Mouse (Mus musculus) naive thymus-derived CD4-positive, alpha-beta T cell, adult 2 months (primary cell): Measurements from ENCODE around the gene Igfbpl1.

Experiments
- DNase-seq: peaks from one replicate; pipeline ENCODE4 v3.0.0-alpha.2; 2011; ENCODE audit warnings: low read depth

Gene Igfbpl1

GRCm38 (mm10) chr4:45822781-45823575 lies 3.7 kb downstream of the Igfbpl1 start:
- DNase-seq = no peak

GRCm38 (mm10) chr4:45821995-45822394 lies 4.7 kb downstream of the Igfbpl1 start:
- no peak for DNase-seq

DNA sequence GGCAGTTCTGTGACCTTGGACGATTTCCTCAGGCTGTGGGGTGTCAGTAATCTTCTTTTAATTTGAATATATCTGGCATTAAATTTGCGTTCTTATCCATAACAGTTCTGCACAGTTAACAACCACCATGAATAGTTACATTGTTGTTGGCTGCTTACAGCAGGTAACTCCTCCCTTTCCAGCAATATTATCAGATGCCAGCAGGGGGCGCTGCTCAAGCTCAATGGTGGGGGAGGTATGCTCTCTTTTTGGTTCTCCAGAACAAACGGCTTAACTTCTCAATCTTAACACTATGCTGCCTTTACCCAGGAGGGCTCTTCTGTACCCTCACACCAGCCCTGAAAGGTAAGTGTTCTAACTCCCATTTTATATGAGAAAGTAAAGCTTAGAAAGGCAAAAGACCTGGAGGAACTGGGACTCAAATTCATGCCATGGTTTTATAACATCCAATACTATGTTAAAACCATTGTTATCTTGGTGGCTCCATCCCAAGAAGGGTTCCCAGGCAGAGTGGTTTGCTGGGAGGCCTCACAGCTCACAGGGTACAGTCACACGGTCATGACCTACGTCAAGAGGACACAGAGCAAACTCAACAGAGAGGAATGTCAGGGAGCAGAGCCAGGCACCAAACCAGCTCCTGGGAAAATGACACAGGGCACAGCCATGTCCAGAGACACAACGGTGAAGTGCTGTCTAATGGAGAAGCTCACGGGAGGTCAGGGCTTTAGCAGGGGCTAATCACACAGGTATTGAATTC lies 6.5 kb downstream of the Igfbpl1 start:
- DNase-seq = peak; percentile 57

DNA sequence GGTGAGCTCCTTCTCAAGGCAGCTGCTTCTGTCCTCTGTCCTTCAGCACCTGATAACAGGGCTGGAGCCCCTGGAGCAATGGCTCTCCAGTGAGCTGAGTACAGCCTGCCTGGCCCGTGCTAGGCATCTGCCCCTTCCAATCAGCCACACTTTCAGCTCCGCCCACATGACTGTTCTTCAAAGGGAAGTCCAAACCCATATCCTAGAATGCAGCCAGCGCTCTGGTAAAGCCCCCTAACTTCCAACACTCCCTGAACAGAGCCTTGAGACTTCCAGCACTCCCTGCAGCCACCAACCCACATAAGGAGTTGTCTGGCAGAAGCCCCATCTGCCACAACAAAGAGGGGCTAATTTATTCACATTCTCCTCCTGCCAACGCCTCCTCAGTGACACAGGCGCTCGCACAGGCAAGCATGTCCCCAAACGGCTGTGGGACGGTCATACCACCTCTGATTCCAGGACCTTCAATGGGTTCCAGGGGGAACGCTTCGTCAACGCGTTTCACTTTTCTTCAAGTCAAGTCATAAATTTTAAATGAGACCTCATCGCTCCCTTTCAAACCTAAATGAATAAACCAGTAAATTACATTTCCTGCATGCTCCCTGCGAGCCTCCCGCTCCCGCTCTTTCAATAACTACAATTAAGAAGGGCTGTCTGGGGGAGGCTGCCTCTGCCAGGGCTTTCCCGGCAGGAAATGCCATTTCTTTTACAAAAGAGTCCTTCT lies 7.4 kb downstream of the Igfbpl1 start:
- DNase-seq = no peak

DNA sequence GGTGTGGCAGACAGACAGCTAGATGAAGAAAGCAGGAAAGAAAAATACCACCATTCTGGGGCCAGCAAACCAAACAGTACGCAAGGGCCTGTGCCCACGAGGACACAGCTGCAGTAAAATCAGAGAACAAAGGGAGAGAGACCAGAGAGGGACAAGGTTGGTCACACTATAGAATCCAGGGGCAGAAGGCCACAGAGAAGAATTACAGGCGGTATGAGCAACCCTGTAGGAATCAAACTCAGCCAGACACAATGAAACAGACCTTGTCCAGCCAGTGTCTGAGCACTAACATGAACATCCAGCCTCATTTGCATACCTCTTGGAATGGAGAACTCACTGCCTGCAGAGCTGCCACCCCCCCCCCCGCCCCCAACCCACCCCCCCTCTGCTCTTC lies 7.9 kb downstream of the Igfbpl1 start:
- no peak for DNase-seq

DNA sequence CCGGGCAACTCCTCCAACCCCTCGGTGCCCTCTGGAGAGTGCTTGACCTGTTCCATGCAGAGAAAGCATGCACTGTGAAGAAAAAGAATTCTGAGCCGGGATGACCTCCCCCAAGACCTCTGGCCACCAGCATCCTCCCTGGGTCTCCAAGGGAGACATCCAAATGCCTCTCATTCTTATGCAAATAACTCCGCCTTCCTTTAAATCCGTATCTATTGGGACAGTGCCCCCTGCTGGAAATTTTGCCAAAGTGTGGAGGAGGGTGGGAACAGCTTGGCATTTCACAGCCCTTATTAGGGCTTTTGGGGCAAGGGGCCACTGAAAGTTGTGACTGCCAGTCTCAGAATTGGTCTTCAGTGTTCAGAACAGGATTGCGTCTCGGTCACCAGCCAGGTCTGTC lies 11.2 kb downstream of the Igfbpl1 start:
- peak; percentile 46 for DNase-seq

DNA sequence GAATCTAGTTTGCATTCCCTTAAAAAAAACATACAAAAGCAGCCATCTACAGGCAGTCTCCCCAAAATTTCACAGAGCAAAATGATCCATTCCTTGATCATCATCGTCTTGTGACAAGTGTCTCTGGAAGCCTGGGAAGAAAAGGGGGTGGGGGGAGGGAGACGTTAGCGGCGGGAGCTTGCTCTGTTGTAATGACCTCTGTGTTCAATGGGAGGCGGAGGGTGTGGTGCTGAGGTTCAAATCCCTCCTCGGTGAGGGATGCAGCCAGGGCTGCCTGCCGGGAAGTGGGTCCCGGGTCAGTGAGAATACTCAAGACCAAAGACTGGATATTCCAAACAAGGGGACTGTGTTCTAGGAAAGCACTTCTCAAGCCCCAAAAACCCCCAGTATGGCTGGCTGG lies 15.5 kb downstream of the Igfbpl1 start:
- DNase-seq = no peak

DNA sequence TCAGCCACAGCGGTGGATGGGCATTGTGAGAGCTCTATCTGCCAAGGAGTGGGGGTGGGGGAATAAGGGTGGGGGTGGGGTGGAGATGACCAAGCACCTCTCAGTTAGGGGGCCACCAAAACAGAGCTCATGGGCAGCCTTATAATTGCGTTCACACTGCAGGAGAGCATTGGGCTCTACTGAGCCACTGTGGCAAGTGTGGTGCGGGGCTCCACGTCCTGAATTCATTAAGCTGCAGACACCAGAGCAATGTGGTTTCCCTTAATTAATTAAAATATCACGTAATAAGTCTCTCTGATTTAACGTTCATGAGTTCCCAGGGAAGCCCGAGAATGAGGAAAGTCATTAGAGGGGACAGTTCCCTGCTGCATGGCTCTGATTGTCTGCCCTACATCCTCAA lies 18.7 kb downstream of the Igfbpl1 start:
- DNase-seq = no peak

DNA sequence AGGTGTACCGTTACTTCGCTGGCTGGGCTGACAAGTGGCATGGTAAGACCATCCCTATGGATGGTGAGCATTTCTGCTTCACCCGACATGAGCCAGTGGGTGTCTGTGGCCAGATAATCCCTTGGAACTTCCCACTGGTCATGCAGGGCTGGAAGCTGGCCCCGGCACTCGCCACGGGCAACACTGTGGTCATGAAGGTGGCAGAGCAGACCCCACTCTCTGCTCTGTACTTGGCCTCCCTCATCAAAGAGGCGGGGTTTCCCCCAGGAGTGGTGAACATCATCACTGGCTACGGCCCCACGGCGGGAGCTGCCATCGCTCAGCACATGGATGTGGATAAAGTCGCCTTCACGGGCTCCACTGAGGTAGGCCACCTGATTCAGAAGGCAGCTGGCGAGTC lies 23.8 kb downstream of the Igfbpl1 start:
- no peak for DNase-seq

- DNase-seq = no peak
These were observed 26.7 kb downstream of the Igfbpl1 start for GRCm38 (mm10) chr4:45799956-45800537.

GRCm38 (mm10) chr4:45798964-45799363 lies 27.8 kb downstream of the Igfbpl1 start, which contains the start of gene Aldh1b1:
Aldh1b1 (plus strand) TSS chr4:45799022.
- DNase-seq = peak; percentile 59

DNA sequence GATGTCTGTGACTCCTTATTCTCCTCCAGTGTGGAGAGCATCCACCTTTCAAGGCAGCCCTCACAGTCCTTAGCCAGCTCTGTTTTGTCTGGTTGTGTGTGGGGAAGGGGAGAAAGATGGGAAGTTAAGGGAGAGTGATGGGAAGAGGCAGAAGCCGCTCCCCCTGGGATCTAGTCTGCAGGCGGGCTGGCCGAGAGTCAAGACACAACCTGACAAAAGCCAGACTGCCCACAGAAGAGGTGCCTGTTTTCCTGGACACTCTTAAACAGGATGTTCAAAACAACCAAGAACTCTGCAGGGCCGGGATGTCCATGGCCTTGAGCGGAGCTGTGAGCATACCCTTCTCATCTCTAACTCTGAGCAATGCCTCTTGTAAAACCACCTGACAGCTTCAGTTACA lies 30.0 kb downstream of the Igfbpl1 start:
- no peak for DNase-seq

GRCm38 (mm10) chr4:45795191-45795811 lies 31.4 kb downstream of the Igfbpl1 start:
- DNase-seq = no peak

GRCm38 (mm10) chr4:45790018-45790417 lies 36.7 kb downstream of the Igfbpl1 start:
- DNase-seq = no peak

DNA sequence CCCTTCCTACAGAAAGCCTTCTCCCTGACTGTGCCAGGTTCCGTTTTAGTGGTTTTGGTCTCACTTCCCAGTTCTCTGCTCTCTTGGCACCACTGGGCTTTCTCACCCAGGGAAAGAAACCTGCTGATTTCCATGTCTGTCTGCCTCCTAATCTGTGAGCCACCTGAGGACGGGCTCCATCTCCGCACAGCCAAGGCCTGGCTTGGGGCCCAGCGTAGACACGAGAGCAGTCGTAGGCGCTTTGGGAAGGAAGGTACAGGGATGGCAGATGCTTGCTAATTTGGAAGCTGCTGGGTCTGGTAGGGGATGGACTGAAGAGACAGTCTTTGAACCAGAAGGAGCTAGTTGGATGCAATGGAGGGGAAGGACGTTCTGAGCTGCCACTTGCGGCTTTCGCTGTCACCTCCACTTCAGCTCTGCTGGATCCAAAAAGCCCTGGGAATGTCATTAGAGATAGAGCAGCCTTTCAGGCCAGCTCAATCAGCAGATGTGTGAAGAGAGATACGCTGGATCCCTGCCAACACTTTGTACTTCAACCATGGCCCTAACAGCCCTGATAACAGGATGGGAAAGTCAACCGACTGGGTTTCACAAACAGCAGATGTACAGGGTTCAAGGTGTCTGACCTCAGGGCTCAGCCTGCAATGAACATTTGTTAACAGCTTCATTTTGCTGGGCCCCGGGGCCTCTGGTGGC lies 37.3 kb downstream of the Igfbpl1 start:
- no peak for DNase-seq

- no peak for DNase-seq
These were observed 38.2 kb downstream of the Igfbpl1 start for GRCm38 (mm10) chr4:45788446-45789081.

- no peak for DNase-seq
These were observed 40.0 kb downstream of the Igfbpl1 start for GRCm38 (mm10) chr4:45786674-45787073.

DNA sequence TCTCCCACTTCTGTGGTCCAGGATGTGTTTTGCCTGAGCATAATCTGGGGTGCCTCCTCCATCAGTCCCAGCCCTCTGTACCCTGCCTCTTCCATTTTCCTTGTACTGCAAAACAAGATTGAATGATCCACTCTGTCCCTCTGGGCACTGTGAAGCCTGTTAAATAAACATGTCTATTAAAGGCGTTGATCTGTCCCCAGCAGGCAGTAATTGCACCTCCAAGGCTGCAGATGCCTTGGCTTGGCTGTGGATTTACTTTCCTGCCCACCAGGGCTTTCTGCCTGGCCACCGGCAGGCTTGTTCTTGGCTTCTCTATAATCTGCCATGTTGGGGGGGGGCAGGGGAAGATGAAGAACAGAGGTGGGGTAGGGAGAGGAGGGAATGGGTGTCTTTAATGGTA lies 40.8 kb downstream of the Igfbpl1 start:
- DNase-seq = no peak

- DNase-seq = no peak
These were observed 43.1 kb downstream of the Igfbpl1 start for GRCm38 (mm10) chr4:45783671-45784070.

DNA sequence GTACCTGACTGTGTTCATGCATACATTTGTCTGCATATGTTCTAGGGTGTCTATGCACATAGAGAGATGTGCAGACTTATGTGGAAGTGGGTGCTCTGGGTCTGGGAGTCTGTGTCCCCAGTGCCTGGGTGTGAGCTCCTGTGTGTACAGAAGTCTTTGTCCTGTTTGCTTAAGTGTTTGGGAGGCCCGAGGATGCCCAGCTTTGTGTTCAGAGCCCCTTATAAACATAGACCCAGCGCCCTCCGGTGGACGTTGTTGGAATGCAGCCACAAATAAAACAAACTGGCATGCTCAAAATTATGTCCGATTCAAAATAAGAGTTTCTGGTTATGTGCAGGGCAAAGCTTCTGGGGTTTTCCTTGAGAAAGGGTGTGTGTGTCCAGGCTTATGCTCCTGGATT lies 55.1 kb downstream of the Igfbpl1 start:
- peak; percentile 40 for DNase-seq

DNA sequence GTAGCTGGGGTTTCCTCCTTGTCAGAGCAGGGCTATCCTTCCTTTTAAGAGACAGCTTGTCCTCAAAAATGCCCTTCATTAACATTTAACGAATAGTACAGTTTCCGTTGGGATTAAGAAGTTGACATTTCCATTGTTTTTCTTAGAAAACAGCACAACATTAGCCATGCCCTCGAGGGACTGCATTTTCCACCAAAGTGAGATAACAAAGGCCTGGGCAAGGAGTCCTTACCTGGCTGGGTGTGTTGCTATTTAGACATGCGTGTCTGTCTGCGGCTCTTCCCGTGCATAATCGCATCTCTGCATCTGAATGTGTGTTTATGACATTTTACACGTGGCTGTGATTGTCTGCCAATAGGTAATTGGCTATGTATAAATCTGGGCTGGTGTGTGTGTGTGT lies 55.5 kb downstream of the Igfbpl1 start:
- DNase-seq = no peak
